Mouse (Mus musculus): Measurements from ENCODE around the gene Osbpl9. TPM values are rescaled to one million over a fixed set of nuclear protein-coding genes. Genes with fewer than 3 reads are reported as not detected.

The Osbpl9 gene
- polyA plus RNA-seq, 1 experiment: 5.6 TPM

DNA sequence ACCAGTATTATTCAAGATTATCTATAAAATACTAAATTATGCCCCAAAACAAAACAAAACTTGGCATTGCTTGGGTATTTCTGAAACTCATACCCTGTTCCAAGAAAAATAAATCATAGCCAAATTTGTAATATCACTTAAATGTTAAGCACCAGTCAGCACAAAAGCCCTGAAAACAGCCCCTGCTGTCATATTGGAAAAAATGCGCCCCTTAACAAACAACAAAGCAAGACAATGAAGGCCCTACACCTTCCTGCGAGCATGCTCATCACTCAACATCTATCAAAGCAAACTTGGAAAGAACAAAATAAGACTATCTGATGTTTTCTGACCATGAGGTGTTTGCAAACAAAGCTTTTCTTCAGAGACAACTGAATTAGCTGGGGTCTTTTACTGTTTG lies 91.1 kb downstream of the Osbpl9 start:
- Histone ChIP-seq H3K4me1 (peaks cover 71% of the 10 kb centered on the region), H3K27me3 (replicated peaks) (no peaks in the 10 kb centered on the region), H3K4me3 (replicated peaks) (no peak overlapping the region), H3K36me3 (replicated peaks; ENCODE audit: low read length) (peaks cover 19% of the 10 kb centered on the region), H3K9me3 (no peaks in the 10 kb centered on the region)
- no peak for TF ChIP-seq FLI1 (IDR thresholded peaks at IDR 0.05; ENCODE audit: low read length)
- TF ChIP-seq GATA1 (IDR thresholded peaks at IDR 0.05; ENCODE audit: borderline replicate concordance, low read length): no peak

DNA sequence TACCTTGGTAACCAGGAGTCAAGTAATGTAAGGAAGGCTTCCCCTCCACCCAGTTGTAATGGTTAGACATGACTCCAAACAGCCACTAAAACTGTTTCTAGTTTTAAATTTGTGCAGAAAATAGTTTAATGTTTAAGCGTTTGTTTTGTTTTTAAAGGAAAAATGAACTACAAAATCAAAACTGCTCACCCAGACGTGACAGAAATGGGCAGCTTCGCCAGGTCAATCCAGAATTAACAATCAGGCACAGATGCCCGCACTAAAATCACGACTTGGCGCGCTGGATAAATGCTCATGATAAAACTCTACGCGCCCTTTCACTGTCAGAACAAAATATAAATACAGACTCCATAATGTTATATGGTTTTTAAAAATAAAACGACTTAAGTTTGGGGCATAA lies 92.4 kb downstream of the Osbpl9 start:
- H3K4me3 ChIP-seq (replicated peaks): no peak overlapping the region
- no peaks in the 10 kb centered on the region for H3K9me3 ChIP-seq
- no peaks in the 10 kb centered on the region for H3K27me3 ChIP-seq (replicated peaks)
- peaks cover 71% of the 10 kb centered on the region for H3K4me1 ChIP-seq
- TF ChIP-seq GATA1 (IDR thresholded peaks at IDR 0.05; ENCODE audit: borderline replicate concordance, low read length): no peak
- no peak for TF ChIP-seq FLI1 (IDR thresholded peaks at IDR 0.05; ENCODE audit: low read length)
- peaks cover 12% of the 10 kb centered on the region for H3K36me3 ChIP-seq (replicated peaks; ENCODE audit: low read length)

DNA sequence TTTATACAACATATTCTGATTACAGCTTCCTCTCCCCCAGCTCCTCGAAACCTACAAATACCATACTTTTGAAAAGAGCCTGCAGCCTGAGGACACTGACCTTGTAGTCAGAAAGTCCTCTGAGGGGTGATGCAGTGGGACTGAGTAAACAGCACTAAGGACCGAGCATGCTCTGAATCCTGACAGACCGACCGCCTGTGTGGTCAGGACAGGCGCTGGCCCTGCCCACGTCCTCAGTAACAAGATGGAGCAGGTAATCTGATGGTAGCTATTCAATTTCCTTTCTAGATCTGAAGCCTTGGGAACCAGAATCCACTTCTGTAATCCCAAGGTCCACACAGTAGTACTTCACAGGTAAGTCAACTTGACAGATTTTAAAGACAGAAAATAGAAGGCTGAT lies 93.1 kb downstream of the Osbpl9 start:
- Histone ChIP-seq H3K9me3 (no peaks in the 10 kb centered on the region), H3K4me3 (replicated peaks) (no peak overlapping the region), H3K4me1 (peaks cover 71% of the 10 kb centered on the region), H3K27me3 (replicated peaks) (no peaks in the 10 kb centered on the region), H3K36me3 (replicated peaks; ENCODE audit: low read length) (peaks cover 7% of the 10 kb centered on the region)
- TF ChIP-seq GATA1 (IDR thresholded peaks at IDR 0.05; ENCODE audit: borderline replicate concordance, low read length) (no peak), FLI1 (IDR thresholded peaks at IDR 0.05; ENCODE audit: low read length) (no peak)

DNA sequence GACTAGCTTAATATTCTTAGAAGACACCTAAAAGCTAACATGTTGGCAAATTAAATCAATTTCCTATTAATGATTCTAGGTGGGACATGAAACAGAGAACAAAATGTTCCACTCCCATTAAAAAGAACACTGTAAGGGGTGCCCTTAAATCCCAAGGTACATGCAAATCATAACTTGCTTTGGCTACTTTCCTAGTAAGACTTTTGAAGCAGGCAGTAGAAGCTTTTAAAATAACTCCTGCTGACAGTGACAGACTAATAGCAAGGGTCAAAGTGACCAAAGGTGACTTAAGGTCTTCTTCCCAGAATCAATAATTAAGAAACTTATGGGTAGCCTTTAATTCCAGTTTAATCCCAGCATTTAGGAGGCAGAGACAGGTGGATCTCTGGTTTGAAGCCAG lies 95.5 kb downstream of the Osbpl9 start:
- Histone ChIP-seq H3K4me1 (peaks cover 76% of the 10 kb centered on the region), H3K36me3 (replicated peaks; ENCODE audit: low read length) (peaks cover 3% of the 10 kb centered on the region), H3K27me3 (replicated peaks) (no peaks in the 10 kb centered on the region), H3K9me3 (no peaks in the 10 kb centered on the region), H3K4me3 (replicated peaks) (no peak overlapping the region)
- TF ChIP-seq GATA1 (IDR thresholded peaks at IDR 0.05; ENCODE audit: borderline replicate concordance, low read length) (no peak), FLI1 (IDR thresholded peaks at IDR 0.05; ENCODE audit: low read length) (no peak)

DNA sequence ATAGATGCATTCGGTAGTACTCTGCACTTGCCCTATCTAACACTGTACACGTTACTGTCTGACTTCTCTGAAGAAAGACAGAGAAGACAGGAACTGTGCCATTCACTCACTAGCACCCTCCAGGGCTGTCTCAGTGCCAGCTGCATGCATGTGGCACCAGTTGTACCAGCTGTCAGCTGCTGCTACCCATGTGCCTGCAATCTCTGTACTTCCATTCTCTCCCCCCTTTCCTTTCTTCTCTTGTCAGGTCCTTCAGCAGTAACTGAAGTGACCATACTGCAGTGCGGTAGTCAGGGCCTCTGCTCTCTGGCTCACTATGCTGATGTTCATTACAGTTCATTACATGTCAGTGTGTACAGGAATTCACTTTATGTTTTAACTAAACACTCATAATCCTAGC lies 96.0 kb downstream of the Osbpl9 start:
- Histone ChIP-seq H3K4me3 (replicated peaks) (peak overlapping the region; percentile 84), H3K4me1 (peaks cover 78% of the 10 kb centered on the region)
- TF ChIP-seq FLI1 (IDR thresholded peaks at IDR 0.05; ENCODE audit: low read length): no peak

DNA sequence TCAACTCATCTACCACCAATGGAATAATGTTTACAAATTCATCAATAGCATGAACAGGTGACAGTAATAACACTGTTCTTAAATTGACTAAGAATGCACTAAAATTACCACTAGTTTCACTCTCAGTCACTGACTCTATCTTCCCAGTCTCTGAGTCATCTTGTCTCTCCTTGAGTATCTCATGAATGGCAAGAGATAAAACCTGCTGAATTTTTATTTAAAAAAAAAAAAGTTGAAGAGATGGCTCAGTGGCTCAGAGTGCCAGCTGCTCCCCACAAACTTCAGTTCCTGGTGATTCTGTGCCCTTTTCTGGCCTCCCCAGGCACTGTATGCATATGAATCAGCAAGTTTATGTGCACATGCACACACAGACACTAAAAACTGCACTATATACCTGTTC lies 96.8 kb downstream of the Osbpl9 start:
- TF ChIP-seq FLI1 (IDR thresholded peaks at IDR 0.05; ENCODE audit: low read length): no peak
- TF ChIP-seq GATA1 (IDR thresholded peaks at IDR 0.05; ENCODE audit: borderline replicate concordance, low read length): no peak
- H3K4me1 ChIP-seq: peaks cover 77% of the 10 kb centered on the region

More for the DNA sequence above, 96.0 kb downstream of the Osbpl9 start:
- H3K36me3 ChIP-seq (replicated peaks; ENCODE audit: low read length): peaks cover 6% of the 10 kb centered on the region
- no peaks in the 10 kb centered on the region for H3K27me3 ChIP-seq (replicated peaks)
- H3K9me3 ChIP-seq: no peaks in the 10 kb centered on the region

DNA sequence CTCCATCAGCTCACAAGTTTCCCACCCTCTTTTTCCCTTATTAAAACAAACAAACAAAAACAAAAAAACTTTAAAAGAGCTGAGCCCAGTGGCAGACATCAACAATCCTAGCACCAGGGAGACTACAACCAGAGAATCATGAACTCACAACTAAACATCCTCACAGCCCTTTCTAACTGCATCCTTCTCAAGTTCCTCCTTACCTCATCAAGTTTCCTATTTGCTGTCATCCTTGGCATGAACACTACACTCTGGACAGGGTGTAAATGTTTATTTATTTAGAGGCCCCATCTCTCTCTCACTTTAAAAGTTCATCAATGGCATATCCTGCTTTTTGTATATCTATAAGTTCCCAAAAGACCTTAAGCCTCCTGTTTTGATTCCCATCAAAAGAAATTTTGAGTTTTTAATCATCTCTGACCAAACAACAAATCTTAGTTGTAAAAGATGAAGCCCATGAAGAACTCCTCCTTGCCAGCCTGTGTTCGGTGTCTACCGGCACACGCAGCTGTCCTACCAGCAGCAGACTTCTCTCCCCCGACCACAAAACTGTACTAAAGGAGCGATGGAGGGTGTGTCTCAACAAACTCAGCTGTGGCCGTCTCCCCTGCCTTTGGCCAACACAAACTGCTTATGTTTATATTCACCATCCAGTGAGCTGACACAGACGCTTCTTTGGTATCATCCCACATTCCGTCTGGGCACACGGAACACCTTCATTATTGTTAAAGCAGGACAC lies 98.8 kb downstream of the Osbpl9 start:
- Histone ChIP-seq H3K27me3 (replicated peaks) (no peaks in the 10 kb centered on the region), H3K36me3 (replicated peaks; ENCODE audit: low read length) (peaks cover 23% of the 10 kb centered on the region), H3K4me3 (replicated peaks) (peak overlapping the region; percentile 76), H3K4me1 (peaks cover 70% of the 10 kb centered on the region), H3K9me3 (no peaks in the 10 kb centered on the region)
- no peak for TF ChIP-seq FLI1 (IDR thresholded peaks at IDR 0.05; ENCODE audit: low read length)

More for the DNA sequence above, 96.8 kb downstream of the Osbpl9 start:
- H3K36me3 ChIP-seq (replicated peaks; ENCODE audit: low read length): peaks cover 14% of the 10 kb centered on the region
- no peak overlapping the region for H3K4me3 ChIP-seq (replicated peaks)
- no peaks in the 10 kb centered on the region for H3K27me3 ChIP-seq (replicated peaks)
- no peaks in the 10 kb centered on the region for H3K9me3 ChIP-seq

DNA sequence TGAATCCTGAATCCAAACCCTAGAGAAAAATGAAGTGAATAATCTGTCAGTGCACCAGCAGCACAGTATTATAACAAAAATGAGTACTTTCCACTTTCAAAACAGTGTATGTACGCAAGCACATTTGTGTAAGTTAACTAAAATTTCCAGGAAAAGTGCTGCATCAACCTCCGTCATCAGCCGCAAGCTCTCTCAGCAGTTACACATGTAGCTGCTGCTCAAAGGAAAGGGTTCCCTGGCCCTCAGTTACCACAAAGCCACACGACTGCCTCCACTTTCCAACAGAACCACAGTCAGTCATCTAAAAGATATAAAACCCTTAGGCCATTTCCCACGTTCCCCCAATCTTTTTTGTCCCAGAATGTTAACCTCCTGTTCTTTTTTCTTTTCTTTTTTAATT lies 99.5 kb downstream of the Osbpl9 start:
- TF ChIP-seq GATA1 (IDR thresholded peaks at IDR 0.05; ENCODE audit: borderline replicate concordance, low read length) (no peak), FLI1 (IDR thresholded peaks at IDR 0.05; ENCODE audit: low read length) (no peak)
- H3K27me3 ChIP-seq (replicated peaks): no peaks in the 10 kb centered on the region

DNA sequence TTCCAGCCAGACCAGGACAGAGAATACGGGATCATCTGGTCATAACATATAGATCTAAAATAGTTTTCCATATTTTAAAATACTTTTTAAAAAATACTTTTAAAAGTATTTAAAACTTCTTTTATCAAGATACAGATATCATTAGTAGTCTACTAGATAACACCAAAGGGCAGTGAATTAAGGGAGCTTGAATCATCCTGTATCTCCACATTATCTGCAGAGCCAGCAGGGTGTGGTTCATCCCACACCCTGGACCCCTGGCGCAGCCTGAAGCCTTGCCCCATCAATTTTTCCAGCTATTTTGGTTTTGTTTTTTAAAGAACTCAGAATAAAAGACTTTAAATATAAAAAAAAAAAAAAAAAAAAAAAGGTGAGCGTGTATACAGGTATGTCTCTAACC lies 103.2 kb downstream of the Osbpl9 start:
- peaks cover 73% of the 10 kb centered on the region for H3K4me1 ChIP-seq
- no peaks in the 10 kb centered on the region for H3K27me3 ChIP-seq (replicated peaks)
- TF ChIP-seq FLI1 (IDR thresholded peaks at IDR 0.05; ENCODE audit: low read length): no peak
- TF ChIP-seq GATA1 (IDR thresholded peaks at IDR 0.05; ENCODE audit: borderline replicate concordance, low read length): no peak
- peaks cover 62% of the 10 kb centered on the region for H3K36me3 ChIP-seq (replicated peaks; ENCODE audit: low read length)
- H3K4me3 ChIP-seq (replicated peaks): no peak overlapping the region
- H3K9me3 ChIP-seq: no peaks in the 10 kb centered on the region

More for the DNA sequence above, 99.5 kb downstream of the Osbpl9 start:
- Histone ChIP-seq H3K36me3 (replicated peaks; ENCODE audit: low read length) (peaks cover 31% of the 10 kb centered on the region), H3K4me3 (replicated peaks) (peak overlapping the region; percentile 78), H3K4me1 (peaks cover 65% of the 10 kb centered on the region), H3K9me3 (no peaks in the 10 kb centered on the region)

DNA sequence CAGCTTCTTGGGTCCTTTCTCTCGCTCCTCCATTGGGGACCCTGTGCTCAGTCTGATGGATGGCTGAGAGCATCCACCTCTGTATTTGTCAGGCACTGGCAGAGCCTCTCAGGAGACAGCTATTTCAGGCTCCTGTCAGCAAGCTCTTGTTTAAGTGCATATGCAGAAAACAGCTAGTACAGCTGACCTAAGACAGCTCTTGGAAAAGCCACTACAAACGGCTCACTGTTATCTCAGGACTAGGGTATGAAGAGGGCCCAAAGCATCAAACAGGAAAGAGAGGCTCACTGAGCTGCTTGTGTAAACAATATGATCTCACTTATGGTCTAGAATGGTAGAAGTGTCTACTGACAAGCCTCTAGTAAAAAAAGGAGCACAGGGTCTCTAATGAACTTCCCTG lies 107.8 kb downstream of the Osbpl9 start:
- H3K9me3 ChIP-seq: no peaks in the 10 kb centered on the region
- peak overlapping the region; percentile 23 for H3K4me3 ChIP-seq (replicated peaks)
- H3K27me3 ChIP-seq (replicated peaks): no peaks in the 10 kb centered on the region
- TF ChIP-seq FLI1 (IDR thresholded peaks at IDR 0.05; ENCODE audit: low read length) (no peak), GATA1 (IDR thresholded peaks at IDR 0.05; ENCODE audit: borderline replicate concordance, low read length) (no peak)
- peaks cover 65% of the 10 kb centered on the region for H3K4me1 ChIP-seq
- H3K36me3 ChIP-seq (replicated peaks; ENCODE audit: low read length): peaks cover 74% of the 10 kb centered on the region

Measured in megakaryocyte, embryonic 14.5 days (primary cell).